Mouse (Mus musculus) C2C12 (cell line): Measurements from ENCODE around the gene Vmn1r1. TPM values are rescaled to one million over a fixed set of nuclear protein-coding genes. Genes with fewer than 3 reads are reported as not detected.

Source experiments
- H3K27me3 ChIP-seq: one replicate; pipeline ENCODE4 v1.6.1; 2011; ENCODE audit not compliant: control insufficient read depth, insufficient read depth, insufficient read length
- H3K36me3 ChIP-seq: one replicate; pipeline ENCODE4 v1.6.1; 2011; ENCODE audit not compliant: control insufficient read depth, insufficient read depth
- H3K4me3 ChIP-seq: one replicate; pipeline ENCODE4 v1.5.1; 2011; ENCODE audit warnings: mild to moderate bottlenecking, control low read depth; ENCODE audit not compliant: poor library complexity, insufficient read depth, severe bottlenecking
- H3K79me2 ChIP-seq: one replicate; pipeline ENCODE4 v1.6.1; 2011; ENCODE audit not compliant: control insufficient read depth, insufficient read depth
- H3K79me3 ChIP-seq: one replicate; pipeline ENCODE4 v1.6.1; 2011; ENCODE audit warnings: low read depth, control low read depth
- H3ac ChIP-seq: one replicate; pipeline ENCODE3; 2011; ENCODE audit warnings: low read depth; ENCODE audit not compliant: control insufficient read depth, insufficient read length
- CEBPB ChIP-seq: IDR thresholded peaks from one replicate; pipeline ENCODE4 v1.6.1; 2011; ENCODE audit warnings: low read depth, mild to moderate bottlenecking, control low read depth, moderate library complexity
- CTCF ChIP-seq: IDR thresholded peaks from one replicate; pipeline ENCODE4 v1.5.1; 2011; ENCODE audit not compliant: control insufficient read depth, insufficient read depth, insufficient read length
- FOSL1 ChIP-seq: IDR thresholded peaks from one replicate; pipeline ENCODE4 v1.8.0; 2011; ENCODE audit warnings: mild to moderate bottlenecking, low read length; ENCODE audit not compliant: poor library complexity, insufficient read depth, severe bottlenecking
- MAX ChIP-seq: IDR thresholded peaks from one replicate; pipeline ENCODE4 v1.6.1; 2011; ENCODE audit warnings: mild to moderate bottlenecking, control low read depth
- MYOD1 ChIP-seq: IDR thresholded peaks from one replicate; pipeline ENCODE4 v1.6.1; 2011; ENCODE audit warnings: low read depth; ENCODE audit not compliant: control insufficient read depth, insufficient read length
- MYOG ChIP-seq: IDR thresholded peaks from one replicate; pipeline ENCODE4 v1.6.1; 2011; ENCODE audit not compliant: control insufficient read depth, insufficient read length; ENCODE audit errors: extremely low read depth
- USF1 ChIP-seq: IDR thresholded peaks from one replicate; pipeline ENCODE4 v1.6.1; 2011; ENCODE audit warnings: low read depth, mild to moderate bottlenecking, control low read depth, moderate library complexity
- polyA plus RNA-seq: library from polyadenylated mRNA; unstranded; fragments of >200 nt; fragmentation: generic; extraction: Trizol; gene quantifications from one replicate; pipeline ENCODE4 v1.2.1, GENCODE M21; 2012; ENCODE audit warnings: missing spikeins

Vmn1r1 gene
- polyA plus RNA-seq, 1 experiment = not detected

GRCm38 (mm10) chr1:182140370-182140769 lies 23.9 kb downstream of the Vmn1r1 start:
- no peaks in the 10 kb centered on the region for H3K79me2 ChIP-seq
- no peak overlapping the region for H3K4me3 ChIP-seq
- TF ChIP-seq CTCF (peak; percentile 75), CEBPB (no peak)
- no peaks in the 10 kb centered on the region for H3K79me3 ChIP-seq
- H3K27me3 ChIP-seq = peaks cover 7% of the 10 kb centered on the region
- no peaks in the 10 kb centered on the region for H3K36me3 ChIP-seq
- H3ac ChIP-seq = no peak overlapping the region

GRCm38 (mm10) chr1:182139937-182140336 lies 24.3 kb downstream of the Vmn1r1 start:
- H3K79me3 ChIP-seq = no peaks in the 10 kb centered on the region
- TF ChIP-seq MYOD1 = no peak
- TF ChIP-seq CEBPB = no peak
- TF ChIP-seq MYOG = no peak
- TF ChIP-seq MAX = no peak
- TF ChIP-seq USF1 = no peak
- TF ChIP-seq FOSL1 = no peak
- no peak for TF ChIP-seq CTCF
- H3K36me3 ChIP-seq = no peaks in the 10 kb centered on the region
- no peak overlapping the region for H3ac ChIP-seq
- H3K4me3 ChIP-seq = no peak overlapping the region
- peaks cover 7% of the 10 kb centered on the region for H3K27me3 ChIP-seq
- H3K79me2 ChIP-seq = no peaks in the 10 kb centered on the region

GRCm38 (mm10) chr1:182138172-182138571 lies 26.1 kb downstream of the Vmn1r1 start:
- Histone ChIP-seq H3K36me3 (no peaks in the 10 kb centered on the region), H3K27me3 (peaks cover 3% of the 10 kb centered on the region), H3K79me2 (no peaks in the 10 kb centered on the region), H3K79me3 (no peaks in the 10 kb centered on the region), H3K4me3 (no peak overlapping the region), H3ac (no peak overlapping the region)
- TF ChIP-seq MYOG (no peak), MAX (no peak), CTCF (no peak), FOSL1 (no peak), USF1 (no peak), MYOD1 (no peak), CEBPB (no peak)

DNA sequence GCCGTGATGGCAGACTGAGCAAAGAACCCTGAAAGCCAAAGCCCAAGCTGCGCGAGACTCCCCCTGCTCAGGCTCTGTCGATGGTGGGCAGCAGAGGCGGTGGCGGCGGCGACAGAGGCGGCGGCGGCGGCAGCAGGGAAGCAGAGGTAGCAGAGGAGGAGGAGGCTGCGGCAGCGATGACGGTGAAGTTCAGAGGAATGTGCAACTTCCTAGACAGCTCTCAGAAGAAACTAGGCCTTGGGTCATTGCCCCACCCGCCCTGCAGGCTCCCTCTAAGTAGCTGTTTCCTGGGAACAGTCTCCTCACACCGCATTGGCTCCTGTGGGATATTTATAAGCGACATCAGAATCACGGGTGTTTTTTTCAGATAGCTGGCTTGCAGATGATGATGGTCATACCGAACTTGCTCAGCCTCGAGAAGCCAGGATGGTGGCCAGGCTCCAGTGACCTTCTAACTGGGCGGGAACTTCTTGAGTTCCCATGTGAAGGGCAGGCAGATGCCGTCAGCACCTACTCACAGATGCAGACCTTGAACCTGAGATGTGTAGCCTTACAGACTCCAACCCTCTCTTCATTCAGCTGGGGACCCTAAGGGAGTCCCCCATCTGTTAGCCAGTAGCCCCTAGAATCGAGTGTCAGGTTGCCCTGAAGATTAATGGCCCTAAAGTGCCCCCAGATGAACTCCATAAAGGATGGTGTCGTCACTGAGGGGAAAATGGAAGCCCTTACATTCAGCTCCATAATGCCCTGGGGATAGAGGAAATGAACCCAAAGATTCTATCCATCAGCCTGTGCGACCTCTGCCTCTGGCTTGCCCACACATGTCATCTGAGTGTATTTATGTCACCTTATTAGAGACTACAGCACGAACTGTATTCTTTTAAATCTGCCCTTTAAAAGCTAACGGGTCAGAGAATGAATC lies 26.8 kb downstream of the Vmn1r1 start:
- no peak for TF ChIP-seq CEBPB
- TF ChIP-seq USF1 = no peak
- no peak for TF ChIP-seq MYOG
- TF ChIP-seq MYOD1 = no peak
- TF ChIP-seq CTCF = no peak
- no peak for TF ChIP-seq FOSL1
- Histone ChIP-seq H3K4me3 (no peak overlapping the region), H3K79me2 (no peaks in the 10 kb centered on the region), H3K27me3 (peaks cover 3% of the 10 kb centered on the region), H3ac (no peak overlapping the region), H3K36me3 (peaks cover 4% of the 10 kb centered on the region), H3K79me3 (no peaks in the 10 kb centered on the region)

- Histone ChIP-seq H3K4me3 (no peak overlapping the region), H3K36me3 (peaks cover 48% of the 10 kb centered on the region), H3K27me3 (no peaks in the 10 kb centered on the region), H3K79me2 (peaks cover 51% of the 10 kb centered on the region), H3K79me3 (peaks cover 40% of the 10 kb centered on the region), H3ac (no peak overlapping the region)
- TF ChIP-seq CEBPB (no peak), MAX (no peak), MYOD1 (no peak), CTCF (no peak), FOSL1 (no peak), USF1 (no peak), MYOG (no peak)
Measured at GRCm38 (mm10) chr1:182130830-182131229, 33.5 kb downstream of the Vmn1r1 start.
